Mouse (Mus musculus): Measurements from ENCODE around the gene Helt.
A peak's percentile ranks its signal among the peaks of the same experiment; 100 is the strongest.
"Not testable (repeated sequence)": the region's sequence is repeated elsewhere in the genome, so short reads cannot be mapped to it uniquely, and the experiment has no call there.

The Helt gene

GRCm38 (mm10) chr8:46295951-46296350 is 1.5 kb upstream of the Helt start:
- no peak for DNase-seq

DNA sequence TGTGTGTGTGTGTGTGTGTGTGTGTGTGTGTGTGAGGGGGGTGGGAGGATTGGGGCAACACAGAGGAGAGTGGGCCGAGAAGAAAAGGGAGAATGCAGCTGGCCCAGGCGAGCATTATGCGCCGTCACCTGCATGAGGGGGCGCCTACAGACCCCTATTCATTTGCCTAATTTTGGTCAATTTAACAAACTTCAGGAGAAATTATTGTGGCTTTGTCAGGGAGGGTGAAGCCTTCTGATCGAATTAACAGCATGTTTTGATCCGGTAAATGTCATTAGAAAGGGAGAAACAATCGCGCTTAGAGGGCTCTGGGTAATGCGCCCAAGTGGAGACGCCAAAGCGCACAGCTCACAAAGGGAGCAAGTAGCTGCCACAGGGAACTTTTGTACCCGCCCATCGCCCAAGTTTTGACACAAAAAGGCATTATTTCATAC is 647 bp upstream of the Helt start:
- no peak for DNase-seq

GRCm38 (mm10) chr8:46293741-46294151 is 725 bp downstream of the Helt start:
- DNase-seq, result no peak

DNA sequence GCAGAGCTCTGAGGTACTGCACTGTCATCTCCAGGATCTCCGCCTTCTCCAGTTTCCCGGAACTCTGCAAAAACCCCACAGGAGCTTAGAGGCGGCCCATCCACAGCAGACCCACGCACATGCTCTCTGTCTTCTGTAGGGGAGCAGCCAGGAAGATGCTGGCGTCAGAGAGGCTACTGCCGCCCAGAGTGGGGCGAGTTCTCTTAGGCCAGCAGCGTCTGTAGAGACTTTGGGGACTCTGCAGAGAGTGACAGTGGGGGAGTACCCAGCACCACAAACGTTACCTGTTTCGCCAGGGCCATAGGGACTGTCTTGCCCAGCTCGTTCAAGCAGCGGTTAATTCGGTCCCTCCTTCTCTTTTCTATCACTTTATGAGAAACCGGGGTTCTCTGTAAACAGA is 1.3 kb downstream of the Helt start:
- no peak for DNase-seq

DNA sequence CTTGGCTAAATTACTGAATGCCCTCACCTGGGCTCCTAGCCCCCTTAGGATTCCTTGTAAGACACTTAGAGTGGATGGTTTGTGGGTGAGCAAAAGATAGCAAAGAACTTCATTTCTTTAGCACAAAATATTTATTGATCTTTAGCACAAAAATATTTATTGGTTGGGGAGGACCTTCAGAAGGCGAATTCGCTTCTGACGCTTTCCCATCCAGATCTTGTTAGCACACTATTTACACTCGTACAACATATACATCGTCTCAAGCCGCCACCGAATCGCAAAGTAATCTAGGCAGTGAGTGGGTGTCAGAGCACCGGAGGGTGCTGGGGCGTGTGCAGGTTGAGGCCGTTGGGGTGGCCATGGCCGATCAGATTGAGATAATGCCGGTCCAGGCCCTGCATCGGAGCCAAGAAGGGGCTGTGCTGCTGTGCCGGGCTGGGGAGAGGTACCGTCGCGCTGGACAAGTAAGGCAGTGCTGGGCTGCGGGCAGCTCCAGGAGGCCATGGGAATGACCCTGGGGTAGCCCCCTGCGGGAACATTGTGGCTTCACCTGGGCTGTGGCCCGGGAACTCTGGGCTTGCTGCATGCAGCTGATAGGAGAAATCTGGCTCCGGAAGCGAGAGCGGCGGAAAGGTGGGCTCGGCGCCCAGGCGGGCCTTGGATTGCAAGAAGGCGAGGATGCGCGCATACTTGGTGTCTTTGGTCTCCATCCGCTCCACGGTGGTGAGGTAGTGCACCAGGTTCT is 2.4 kb downstream of the Helt start:
- no peak for DNase-seq

GRCm38 (mm10) chr8:46289274-46289673 is 5.2 kb downstream of the Helt start:
- no peak for DNase-seq

GRCm38 (mm10) chr8:46288021-46288420 is 6.5 kb downstream of the Helt start:
- no peak for DNase-seq

- DNase-seq, result no peak
Observed at GRCm38 (mm10) chr8:46285980-46286379, 8.5 kb downstream of the Helt start.

DNA sequence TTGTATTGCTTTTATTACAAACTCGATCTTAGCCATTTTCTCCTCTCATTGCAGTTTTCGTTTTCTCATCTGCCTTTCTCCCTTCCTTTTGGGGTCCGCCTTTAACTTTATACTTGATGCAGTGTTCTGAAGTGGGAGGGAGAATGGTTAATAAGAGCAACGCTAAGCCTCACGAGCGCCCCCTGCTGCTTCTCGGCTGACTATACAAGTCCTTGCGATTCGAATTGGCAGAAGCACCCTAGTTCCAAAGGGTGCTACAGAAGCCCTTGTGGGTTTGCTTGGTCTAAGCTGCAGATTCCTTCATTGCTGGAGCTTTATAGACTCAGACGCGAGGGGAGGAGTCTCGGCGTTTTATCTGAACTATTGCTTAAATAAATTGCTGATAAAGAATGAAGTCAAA is 12.9 kb downstream of the Helt start:
- DNase-seq, result peak; percentile 77

DNA sequence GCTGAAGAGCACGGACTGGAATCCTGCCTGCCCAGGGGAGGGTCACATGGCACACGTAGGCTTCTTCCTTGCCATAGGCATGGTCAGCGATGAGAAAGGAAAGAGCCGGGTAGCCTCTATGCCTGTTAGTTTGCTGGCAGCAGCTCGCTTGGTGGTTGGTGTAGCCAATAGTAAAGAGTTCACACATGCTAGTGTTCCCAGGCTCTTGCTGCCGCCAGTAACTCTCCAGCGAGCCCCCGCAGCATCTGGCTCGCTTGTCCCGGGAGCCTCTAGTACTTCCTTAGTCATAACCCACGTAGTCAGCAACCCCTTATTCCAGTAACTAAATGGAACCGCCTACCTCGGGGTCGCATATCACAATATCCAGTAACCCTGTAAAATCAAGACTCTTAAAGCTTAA is 17.5 kb downstream of the Helt start:
- no peak for DNase-seq

GRCm38 (mm10) chr8:46270741-46271140 is 23.7 kb downstream of the Helt start:
- DNase-seq, result no peak

DNA sequence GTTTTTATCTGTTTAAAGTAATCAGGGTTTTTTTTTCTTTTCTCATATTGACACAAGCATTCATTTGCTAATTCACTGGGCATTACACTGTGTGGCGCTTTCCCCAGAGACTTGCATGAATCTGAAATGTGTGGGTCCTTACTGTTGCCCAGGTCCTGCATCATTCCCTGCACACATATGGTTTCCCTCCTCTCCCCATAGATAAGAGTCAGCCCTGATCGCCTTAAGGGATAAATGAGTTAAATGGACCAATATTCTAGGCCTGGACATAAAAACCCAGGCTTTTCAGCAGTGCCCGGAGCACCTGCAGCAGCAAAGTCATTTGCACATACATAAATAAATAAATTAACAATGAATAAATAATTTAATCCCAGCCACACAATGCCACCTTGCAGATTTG is 24.3 kb downstream of the Helt start:
- no peak for DNase-seq

- no peak for DNase-seq
Observed at GRCm38 (mm10) chr8:46266801-46267200, 27.7 kb downstream of the Helt start.

- DNase-seq, result not testable (repeated sequence)
Observed at GRCm38 (mm10) chr8:46264206-46264605, 30.3 kb downstream of the Helt start.

- DNase-seq, result no peak
Observed at GRCm38 (mm10) chr8:46257921-46258682, 36.4 kb downstream of the Helt start.

DNA sequence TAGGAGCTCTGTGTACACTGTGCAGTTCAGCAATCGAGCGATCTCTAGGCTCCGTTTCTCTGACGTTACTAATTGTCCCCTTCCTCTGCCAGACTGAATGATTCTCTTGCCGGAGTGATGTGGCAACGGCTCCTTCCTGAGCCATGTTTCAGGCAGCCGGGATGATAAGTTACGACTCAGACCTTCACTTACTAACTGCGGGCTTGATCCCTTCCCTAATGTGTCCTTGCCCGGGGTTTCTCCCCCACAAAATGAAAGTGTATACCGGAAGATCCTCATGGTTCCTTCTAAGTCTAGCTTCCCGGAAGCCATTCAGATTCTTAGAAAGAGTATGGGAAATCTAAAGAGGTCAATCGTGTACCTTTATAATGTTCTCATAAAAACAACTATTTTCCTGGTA is 42.0 kb downstream of the Helt start:
- DNase-seq, result no peak

DNA sequence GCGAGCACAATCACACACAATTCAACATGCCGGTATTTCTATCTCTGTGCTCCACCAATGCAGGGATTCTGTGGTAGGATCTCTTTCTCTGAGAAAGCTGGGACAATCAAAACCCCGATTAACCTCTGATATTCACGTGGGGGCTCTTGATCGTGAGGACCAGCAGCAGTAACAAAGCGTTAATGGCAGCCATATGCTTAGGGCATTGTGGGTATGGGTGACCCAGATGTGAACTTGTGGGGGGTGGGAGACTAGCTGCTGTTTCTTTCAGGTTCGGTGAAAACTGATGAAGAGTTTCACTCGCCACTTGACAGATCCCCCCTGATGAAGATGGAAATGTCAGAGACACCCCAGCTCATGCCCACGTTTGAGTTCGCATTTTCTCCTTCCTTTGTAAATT is 42.9 kb downstream of the Helt start:
- DNase-seq, result no peak

GRCm38 (mm10) chr8:46246346-46246745 is 48.1 kb downstream of the Helt start:
- no peak for DNase-seq

DNA sequence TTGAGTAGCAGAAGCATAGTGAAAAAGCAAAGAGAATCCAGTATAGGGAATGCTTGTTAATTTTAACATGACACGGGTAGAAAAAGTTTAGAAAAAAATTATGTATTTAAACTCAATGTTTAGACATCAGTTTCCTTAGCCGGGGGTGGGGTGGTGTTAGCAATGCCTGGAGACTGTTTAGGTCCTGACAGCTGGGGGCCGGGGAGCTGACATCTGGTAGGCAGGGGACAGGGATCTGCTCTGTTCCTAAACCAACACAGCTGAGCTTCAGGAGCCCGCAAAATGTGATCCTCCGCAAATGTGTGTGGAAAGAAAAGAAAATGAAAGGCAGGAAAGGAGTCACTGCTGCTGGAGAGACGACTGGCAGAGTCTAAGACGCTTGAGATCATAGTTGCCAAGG is 51.5 kb downstream of the Helt start:
- DNase-seq, result no peak

Data from liver (tissue).